Mouse (Mus musculus): ENCODE measurements around the gene Folr1.

Folr1 gene

DNA sequence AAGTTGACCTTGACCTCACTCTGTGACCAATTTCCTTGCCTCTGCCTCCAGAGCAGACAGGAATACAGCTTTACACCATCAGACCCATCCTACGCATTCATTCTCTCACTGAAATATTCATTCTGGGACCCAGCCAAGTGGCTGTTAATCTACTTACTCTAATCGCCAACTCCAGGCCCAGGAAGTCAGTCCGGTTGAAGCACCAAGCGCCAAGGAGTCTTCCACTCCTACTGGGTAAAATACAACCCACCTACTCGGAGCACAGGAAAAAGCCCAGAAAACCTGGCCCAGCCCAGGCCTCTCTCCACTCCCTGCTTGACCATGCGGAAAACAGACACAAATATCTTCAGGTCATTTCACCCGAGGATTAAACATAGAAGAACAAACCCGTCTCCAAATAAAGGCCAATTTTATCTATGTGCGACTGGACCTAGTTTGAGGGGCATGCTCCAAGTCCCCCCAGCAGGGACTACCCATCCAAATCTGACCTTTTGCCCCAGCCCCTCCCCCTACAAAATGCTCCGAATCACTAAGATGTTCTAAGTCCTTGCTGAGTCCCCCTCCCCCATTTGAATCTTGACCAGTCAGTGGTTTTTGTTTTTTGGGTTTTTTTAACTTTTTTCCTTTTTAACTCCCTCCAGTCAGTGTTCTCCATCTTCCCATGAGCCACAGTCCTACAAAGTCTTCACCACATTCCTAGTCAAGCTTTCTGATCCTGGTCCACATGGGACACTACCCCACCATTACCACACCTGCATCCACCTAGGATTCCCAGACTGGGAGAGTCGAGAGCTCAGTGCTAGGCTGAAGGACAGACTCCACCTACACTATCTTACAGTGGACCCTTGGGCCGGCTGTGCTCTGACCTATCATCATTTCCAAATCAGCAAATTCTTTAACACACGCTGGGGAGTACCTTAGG, 2.1 kb downstream of the Folr1 start:
- no peak for DNase-seq (ENCODE audit: low spot score)

DNA sequence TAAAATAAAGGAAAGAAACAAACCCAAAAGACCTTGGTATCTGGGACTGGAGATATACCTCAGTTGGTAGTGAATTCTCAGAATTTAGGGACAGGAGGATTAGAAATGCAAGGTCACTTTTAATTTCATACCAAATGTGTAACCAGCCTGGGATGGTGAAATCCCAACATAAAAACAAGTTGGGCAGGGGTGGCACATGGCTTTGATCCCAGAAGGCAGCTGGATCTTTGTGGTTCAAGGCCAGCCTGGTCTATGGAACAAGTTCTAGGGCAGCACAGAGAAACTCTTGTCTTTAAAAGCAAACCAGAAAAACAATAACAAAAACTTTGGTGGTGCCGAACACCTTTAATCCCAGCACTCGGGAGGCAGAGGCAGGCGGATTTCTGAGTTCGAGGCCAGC, 3.1 kb downstream of the Folr1 start:
- no peak for DNase-seq (ENCODE audit: low spot score)

DNA sequence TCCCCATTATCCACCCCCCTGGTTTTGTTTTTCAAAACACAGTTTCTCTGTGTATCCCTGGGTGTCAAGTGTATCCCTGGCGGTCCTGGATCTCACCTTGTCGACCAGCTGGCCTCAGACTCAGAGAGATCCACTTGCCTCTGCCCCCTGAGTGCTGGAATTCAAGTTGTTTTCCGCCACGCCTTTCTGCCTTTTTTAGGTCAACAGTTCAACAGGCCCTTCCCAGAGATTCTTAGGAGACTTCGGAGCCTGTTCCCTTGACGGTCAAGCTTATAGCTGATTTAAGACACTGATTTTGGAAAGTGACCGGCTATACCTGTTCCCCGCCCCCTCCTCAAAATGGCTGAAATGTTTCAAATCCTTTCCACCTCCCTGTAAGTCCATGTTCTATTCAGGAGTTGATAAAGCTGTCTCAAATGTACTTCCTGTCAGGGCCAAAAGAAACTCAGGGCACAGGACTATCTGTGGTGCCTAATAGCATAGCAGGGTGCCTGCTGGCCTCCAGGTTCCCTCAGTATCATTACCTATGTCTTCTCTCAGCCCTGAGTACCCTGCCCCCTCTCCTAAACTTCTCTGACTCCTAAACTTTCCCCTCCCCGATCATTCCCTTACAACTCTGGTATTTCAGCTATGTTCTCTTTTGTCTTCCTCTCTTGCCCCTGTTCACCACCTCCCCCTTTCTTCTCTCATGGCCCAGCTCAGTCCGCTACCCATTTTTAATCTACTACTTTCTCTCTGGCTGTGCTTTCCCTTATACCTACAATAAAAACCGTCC, 3.9 kb downstream of the Folr1 start:
- DNase-seq (ENCODE audit: low spot score), result no peak

DNA sequence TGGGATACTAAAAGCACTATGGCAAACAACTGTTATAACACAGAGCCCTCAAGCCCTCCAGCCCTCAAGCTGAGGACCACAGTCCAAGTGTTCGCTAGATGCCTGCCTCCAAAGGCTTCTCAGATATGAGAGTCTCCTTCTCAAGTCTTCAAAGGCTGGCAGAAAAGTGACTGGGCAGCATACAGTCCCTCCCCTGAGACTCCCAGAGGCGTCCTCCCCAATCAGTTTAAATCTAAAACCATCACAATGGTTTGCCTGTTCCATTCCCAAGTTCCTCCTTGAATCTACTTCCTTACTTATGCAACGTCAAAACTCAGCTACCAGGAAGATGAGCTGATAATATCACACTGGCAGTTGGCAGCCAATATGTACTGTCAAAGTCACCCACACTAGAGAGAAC, 7.2 kb downstream of the Folr1 start, which contains the start of gene Anapc15:
Gene Anapc15 (plus strand): TSS at position 301 of the 400 bp plus-strand sequence.
- no peak for DNase-seq (ENCODE audit: low spot score)

DNA sequence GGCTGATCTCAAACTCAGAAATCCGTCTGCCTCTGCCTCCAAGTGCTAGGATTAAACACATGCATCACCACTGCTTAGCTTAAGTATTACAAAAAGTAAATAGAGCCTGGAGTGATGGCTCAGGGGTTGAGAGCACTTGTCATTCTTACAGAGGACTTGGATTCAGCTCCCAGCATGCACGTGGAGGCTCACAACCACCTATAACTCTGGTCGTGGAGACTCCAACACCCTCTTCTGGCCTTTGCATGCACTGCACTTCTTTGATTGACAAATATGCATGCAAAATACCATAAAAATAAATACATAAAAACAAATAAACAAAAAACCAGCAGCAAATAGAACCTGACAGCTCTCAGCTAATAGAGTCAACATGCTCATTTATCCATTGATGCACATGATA, 8.3 kb downstream of the Folr1 start:
- DNase-seq (ENCODE audit: low spot score), result no peak

DNA sequence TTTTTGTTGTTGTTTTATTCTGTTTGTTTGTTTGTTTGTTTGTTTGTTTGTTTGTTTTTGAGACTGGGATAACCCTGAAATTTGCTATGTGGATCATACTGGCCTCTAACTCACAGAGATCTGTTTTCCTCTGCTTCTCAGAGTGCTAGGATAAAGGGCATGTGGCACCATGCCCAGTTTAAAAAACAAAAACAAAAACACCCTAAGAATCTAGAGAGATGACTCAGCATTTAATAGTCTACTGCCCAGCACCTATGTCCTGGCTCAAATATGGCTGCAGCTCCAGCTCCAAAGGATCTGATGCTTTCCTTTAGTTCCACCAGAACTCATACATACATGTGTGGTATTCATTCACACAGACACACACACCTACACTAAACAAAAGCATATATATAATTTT, 9.6 kb downstream of the Folr1 start:
- no peak for DNase-seq (ENCODE audit: low spot score)

DNA sequence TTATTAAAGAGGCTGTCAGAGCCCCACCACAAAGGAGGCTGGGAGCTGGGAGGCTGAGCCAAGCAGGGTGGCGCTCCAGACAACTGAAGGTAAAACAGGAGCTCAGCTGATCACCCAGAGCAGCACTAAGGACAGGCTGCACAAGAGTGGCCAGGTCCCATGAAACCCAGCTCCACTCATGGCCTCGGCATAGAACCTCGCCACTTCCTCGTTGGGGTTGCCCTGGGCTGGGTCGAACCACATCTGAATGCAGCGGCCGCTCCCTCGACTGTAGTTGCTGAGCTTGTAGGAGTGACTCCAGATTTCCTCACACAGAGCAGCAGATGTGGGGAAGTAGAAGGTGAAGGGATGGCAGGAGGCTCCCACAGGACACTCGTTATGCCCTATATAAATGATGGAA, 12.2 kb downstream of the Folr1 start:
- DNase-seq (ENCODE audit: low spot score), result no peak

DNA sequence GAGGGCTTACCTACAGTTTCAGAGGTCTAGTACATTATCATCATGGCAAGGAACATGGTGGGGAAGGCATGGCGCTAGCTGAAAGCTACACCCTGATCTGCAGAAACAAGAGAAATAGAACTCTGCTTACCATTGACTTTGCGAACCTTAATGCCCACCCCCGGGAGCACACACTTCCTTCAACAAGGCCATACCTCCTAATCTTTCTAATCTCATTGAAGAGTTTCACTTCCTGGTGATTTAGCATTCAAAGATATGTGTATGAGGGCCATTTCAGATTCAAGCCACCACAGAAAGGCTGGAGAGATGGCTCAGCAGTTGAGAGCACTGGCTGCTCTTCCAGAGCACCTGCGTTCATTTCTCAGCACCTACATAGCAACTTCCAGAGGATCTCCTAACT, 13.5 kb downstream of the Folr1 start, which contains the start of gene Folr2:
Gene Folr2 (minus strand): TSS at position 101 of the 400 bp plus-strand sequence.
- no peak for DNase-seq (ENCODE audit: low spot score)

DNA sequence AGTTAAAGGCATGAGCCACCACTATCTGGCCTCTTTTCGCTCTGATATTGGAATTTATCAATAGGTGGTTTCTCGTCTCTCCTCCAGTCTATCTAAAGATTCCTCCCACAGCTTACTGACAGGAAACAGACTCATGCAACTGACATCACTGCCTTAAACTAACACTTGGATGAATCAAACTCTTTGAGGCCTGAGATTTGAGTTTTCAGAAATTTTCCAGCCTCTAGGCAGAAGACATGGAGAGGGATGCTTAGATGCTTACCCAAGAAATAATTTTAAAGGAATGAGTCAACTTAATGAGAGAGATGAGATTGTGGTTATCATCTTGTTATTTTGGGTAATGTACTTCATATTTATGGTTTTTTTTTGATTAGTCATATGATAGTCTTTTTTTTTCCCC, 16.8 kb downstream of the Folr1 start:
- DNase-seq (ENCODE audit: low spot score), result no peak

DNA sequence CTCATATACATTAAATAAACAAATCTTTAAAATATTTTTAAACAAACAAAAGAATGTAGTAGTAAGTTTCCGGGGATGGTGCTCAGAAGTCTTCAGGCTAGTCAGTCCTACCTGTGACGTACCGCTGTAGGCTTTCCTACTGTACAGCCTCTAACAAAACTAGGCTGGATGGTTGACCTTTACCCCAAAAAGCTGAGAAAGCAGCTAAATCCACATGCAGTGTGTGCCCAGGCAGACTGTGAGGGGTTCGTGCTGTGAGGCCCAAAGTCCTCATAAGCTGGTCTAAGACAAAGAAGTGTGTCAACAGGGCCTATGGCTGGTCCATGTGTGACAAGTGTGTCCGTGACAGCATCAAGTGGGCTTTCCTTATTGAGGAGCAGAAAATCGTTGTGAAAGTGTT, 17.7 kb downstream of the Folr1 start:
- no peak for DNase-seq (ENCODE audit: low spot score)

DNA sequence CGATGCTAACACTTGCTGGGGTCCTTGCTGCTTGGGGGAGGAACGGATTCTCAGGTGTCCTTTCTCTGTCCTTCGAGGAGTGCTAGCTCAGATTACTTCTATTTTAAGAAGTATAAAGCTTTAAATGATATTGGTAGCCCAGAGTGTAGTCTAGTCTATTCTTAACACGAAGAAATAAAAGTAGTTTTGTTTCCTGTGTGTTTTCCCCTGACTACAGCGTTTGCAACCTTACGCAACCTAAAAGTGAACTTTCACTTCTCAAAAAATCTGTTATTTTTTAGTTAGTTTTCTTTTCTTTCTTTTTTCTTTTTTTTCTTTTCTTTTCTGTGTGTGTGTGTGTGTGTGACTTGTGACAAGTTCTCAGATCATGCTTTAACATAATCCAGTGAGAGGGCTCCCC, 18.9 kb downstream of the Folr1 start:
- no peak for DNase-seq (ENCODE audit: low spot score)

DNA sequence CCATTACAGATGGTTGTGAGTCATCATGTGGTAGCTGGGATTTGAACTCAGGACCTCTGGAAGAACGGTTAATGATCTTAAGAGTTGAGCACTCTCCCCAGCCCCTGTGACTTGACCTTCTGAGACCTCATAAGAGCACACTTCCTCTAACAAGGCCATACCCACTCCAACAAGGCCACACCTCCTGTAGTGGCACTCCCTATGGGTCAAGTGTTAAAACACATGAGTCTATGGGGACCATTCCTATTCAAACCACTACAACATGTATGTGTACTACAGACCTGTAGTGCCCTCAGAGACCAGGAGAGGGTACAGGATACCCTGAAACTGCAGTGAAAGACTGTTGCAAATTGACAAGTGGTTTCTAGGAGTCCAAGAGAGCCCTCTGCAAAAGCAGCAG, 22.7 kb downstream of the Folr1 start:
- no peak for DNase-seq (ENCODE audit: low spot score)

DNA sequence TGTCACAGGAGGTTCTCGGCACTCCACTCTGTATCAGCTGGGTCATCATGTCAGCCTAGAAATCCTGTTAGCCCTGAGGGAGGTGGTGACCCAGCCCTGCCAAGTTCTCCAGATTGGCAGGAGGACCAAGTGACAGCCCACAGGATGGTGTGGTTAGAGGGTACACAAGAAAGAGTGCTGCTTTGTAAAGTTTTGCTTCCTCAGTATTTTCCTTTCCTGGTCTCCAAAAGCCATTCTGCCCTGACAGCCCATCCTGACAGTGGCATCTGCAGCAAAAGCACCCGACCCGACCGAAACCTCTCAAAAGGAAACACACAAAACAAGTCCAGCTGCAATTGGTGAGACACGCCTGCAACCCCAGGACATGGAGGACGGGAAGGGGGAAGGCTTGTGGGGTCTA, 26.4 kb downstream of the Folr1 start:
- DNase-seq (ENCODE audit: low spot score), result no peak

DNA sequence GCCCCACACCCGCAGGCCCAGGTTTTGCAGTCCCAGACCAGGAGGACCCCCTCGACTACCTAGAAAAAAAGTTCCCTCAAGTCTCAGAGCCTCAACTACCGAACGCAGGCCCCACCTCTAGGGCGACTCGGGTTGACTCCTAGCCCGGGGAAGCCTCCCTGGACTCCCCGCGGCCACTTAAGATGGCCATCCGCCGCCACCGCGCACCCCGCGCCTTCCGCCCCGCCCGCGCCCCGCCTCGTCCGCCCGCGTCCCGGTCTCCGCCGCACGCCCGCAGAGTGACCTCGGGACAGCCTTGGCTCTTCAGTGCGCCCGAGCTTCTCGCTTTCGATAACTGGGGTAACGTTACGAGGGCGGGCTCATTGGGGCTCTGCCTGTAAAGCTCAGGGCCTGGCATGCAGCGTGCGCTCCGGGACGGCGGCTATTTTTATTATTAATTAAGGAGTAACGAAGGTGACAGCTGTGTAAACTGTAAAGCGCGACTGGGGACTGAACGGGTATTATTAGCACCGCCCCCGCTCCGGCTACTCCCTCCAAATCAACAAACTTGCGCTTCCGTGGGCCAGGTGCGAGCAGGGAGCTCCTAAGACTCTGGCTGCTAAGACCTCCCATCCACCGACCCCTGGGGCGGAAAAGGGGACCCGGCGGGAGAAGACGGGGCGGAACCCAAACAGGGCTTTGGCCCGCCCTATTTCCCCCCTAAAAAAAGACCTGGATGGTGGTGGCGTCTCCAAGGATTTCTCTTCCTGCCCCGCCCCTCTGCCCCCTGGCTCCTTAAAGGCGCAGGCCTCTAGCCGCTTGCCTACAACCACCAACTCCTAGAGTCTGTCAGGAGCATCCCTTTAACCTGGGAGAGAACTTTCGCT, 32.7 kb downstream of the Folr1 start, which contains the start of gene Inppl1:
Gene Inppl1 (minus strand): TSS at position 624 of the 866 bp plus-strand sequence.
- peak; percentile 91 for DNase-seq (ENCODE audit: low spot score)

DNA sequence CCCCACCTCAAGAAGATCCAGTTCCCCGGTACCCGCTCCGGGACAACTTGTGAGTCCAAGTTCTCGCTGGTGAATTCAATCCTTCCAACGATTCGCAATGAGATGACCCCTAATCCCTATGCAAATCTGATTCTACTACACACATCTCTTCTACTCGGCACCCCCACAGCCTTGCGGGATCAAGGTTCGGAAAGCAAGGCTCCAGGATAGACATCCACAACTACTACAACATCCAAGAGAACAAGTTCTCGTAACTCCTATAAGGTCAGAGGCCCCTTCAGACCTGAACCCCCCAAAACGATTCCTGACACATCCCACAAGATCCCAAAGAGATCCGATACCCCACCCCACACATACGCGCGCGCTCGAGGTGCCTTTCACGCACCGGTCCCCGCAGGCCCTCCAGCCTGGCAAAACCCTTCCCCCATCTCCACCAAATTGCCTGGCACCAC, 33.4 kb downstream of the Folr1 start:
- no peak for DNase-seq (ENCODE audit: low spot score)

DNA sequence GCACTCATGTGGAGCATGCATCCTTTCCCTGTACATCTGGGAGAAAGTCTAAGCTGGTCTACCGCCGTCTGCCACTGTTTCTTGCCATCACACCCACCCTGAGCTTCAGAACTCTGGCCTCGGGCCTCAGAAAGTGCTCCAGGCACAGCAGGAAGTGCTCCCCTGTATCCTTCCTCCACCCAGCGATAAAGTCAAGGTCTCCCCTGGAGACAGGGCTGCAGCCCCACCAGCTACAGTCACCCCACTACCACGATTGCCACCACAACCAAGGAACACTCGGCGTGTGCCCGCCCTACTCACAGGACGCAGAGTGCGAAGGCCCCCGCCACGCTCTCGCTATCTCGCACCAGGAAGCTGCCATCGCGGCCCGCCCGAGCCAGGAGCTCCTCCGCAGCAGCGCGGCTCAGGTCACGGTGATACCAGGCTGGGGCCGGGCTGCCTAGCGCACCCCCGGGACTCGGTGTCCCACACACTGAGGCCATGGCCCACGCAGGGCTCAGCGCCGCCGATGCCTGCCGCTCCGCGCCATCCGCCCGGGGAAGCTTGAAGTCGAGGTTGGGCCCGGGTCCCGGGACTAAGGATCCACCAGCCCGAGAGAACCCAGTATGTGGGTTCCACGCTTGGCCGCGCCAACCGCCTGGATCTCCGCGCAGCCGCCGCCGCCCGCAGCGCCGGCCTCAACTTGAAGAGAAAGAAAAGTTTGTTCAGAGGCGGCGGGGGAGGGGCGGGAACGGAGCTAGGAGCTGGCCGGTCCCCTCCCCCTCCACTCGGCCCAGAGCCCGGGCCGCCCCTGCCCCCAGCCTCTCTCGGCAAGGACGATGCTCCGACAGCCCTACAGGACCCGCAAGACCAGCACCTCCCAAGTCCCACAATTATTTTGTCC, 34.1 kb downstream of the Folr1 start:
- DNase-seq (ENCODE audit: low spot score), result peak; percentile 91

DNA sequence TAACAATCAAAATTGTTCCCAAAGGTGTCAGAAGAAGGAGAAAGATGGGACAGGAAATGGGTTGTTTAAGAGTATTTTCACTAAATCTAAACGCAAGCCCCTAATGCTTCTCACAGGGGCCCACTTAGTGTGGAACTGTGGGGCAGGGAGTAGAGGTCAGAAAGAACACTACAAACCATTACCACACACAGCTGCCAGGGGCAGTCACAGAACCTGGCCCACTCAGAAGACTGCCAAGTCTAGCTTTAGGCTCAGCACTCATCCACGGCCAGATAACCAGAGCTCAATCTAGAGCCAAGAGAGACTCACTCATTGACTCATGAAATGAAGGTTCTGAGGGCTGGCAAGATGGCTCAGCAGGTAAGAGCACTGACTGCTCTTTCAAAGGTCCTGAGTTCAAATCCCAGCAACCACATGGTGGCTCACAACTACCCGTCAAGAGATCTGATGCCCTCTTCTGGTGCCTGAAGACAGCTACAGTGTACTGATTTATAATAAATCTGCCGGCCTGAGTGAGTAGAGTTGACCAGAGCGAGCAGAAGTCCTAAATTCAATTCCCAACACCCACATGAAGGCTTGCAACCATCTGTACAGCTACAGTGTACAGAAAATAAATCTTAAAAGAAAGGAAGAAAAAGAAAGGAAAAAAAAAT, 35.0 kb downstream of the Folr1 start:
- no peak for DNase-seq (ENCODE audit: low spot score)

DNA sequence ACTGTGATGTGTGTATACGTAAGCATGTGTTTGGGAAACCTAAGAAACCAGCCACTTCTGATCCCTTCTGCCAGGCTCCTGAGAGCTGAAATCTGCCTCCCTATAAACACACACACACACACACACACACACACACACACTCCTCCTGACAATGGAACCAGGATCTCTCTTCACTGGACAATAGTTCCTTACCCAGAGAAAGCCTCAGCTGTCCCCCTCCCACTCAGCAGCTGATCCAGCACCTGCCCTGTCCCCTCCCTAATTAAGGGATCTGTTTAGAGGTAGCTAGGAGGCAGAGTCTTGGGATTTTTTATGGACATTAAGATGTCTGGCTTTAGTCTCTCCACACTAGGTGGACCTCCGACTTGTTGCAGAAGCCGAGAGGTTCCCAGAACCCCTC, 35.7 kb downstream of the Folr1 start:
- no peak for DNase-seq (ENCODE audit: low spot score)

DNA sequence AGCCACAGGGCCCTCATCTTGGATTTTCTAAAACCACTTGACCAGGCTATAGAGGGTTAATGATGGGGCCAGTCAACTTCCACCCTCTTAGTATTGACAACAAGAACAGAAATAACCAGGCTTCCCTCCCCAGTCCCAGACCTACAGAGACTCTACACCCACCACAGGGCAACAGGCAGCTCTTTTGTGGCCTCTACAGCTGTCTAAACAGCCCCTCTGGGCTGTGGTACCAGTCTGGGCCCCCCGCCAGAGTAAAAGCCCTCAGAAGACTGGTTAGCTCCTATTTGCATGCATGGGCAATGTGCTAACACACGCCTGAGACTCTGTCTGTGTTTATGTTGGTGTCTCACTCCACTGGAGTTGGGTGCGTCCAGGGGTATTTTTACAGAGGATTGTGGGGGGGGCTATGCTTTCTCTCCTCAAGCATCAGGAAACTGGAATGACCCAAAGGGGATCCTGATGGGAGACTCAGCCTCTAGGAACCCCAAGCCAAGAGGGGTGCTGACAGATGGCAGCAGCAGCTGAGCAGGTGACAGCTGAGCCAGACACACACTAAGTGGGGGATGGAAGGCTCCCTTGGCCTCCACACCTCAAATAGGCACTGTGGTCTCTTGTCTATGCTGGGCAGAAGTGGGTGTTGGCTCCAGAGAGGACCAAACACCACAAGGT, 36.5 kb downstream of the Folr1 start:
- DNase-seq (ENCODE audit: low spot score), result no peak

DNA sequence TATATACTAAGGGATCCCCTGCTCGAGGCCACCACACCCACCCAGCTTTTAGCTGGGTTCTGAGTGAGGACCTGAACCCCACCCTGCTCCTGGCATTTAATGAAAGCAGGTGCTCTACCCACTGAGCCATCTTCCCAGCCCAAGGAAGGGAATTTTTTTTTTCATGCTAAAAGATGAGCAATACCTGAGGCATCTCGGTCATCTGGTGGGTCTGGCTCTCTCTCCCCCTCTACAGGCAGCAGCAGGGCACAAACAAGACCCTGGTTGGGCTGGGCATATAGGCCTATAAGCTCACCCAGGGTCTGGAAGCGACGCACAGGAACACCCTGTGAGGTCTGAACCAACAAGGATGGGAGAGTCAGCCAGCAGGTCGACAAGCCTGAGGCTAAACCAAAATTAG, 37.2 kb downstream of the Folr1 start:
- no peak for DNase-seq (ENCODE audit: low spot score)

Data from testis, postnatal 10 days (tissue).